Mouse (Mus musculus) spleen, adult 2 months (tissue): ENCODE data around the gene Rsrc1.

Source experiments
- CTCF ChIP-seq: fragments of 200-500 bp; IDR thresholded peaks from 2 replicates; pipeline ENCODE4 v1.5.1; 2011; ENCODE audit warnings: mild to moderate bottlenecking, inconsistent platforms; ENCODE audit not compliant: insufficient read depth, insufficient read length, insufficient replicate concordance; ENCODE audit errors: extremely low read depth
- POLR2A ChIP-seq: fragments of 200-500 bp; IDR thresholded peaks from 2 replicates; pipeline ENCODE4 v1.6.1; 2011; ENCODE audit warnings: low read depth, low read length, inconsistent platforms

DNA sequence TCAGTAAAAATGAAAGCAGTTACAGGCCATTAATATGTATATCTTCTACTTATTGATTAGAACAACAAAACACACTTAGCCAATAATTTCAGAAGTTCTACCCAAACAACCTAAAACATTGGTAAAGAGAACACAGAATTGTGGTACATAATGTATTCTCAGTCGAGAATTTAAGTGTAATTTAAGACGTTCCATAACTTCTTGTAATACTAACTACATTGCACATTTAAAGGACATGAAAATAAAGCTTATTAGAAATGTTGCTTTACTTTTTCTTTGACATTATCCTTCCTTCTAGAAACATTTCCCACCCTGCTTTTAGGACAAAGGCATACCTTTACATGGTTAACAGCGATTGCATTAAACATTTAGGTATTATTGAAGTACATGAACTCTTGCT is 2.3 kb downstream of the Rsrc1 start:
- no peak for TF ChIP-seq CTCF
- TF ChIP-seq POLR2A = no peak
